Mouse (Mus musculus): ENCODE results near the gene Fam213b.

DNA sequence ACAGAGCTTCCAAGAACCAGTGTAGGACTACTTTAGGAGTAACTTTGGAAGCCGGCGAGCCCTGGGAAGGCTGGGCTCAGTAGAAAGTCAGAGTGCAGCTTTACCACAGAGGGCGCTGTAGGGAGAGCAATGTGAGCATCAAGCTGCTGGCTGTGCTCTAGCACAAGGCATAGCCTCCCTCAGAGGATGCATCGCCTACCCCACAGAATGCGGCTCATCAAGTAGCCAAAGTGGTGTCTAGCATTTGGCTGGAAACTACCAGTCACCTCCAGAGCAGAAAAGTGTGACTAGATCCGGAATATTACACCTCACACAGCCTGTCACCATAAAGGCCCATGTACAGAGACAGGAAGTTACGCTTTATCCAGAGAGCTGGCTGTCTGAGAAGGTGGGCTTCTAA lies 36.9 kb upstream of the Fam213b start:
- no peak for TF ChIP-seq CTCF (IDR thresholded peaks at IDR 0.05; ENCODE audit: low read depth, low read length)
- TF ChIP-seq POLR2A (IDR thresholded peaks at IDR 0.05; ENCODE audit: borderline replicate concordance, low read depth, low read length) = no peak
